Mouse (Mus musculus) neural tube, embryonic 14.5 days (tissue): Measurements from ENCODE around the gene Mrps11. TPM values are rescaled to one million over a fixed set of nuclear protein-coding genes. Genes with fewer than 3 reads are reported as not detected.
A peak's percentile ranks its signal among the peaks of the same experiment; 100 is the strongest.

Experiments
- ATAC-seq: fragments of 200-750 bp; cut with Nextera tagmentation; 2 replicates; pipeline ENCODE4 v1.8.0; 2017; ENCODE audit warnings: low read depth, mild to moderate bottlenecking, moderate TSS enrichment, moderate library complexity
- H3K27ac ChIP-seq: fragments of 300-500 bp; sonication (generic); 2 replicates; pipeline ENCODE4 v1.5.1; 2014; ENCODE audit warnings: low read depth, mild to moderate bottlenecking, control low read depth, low read length, moderate library complexity, mixed read lengths
- H3K27me3 ChIP-seq: fragments of 300-500 bp; sonication (generic); 2 replicates; pipeline ENCODE4 v1.6.1; 2014; ENCODE audit warnings: low read length; ENCODE audit not compliant: control insufficient read depth, insufficient read depth
- H3K36me3 ChIP-seq: fragments of 300-500 bp; sonication (generic); 2 replicates; pipeline ENCODE4 v1.6.1; 2014; ENCODE audit warnings: low read length, mixed read lengths; ENCODE audit not compliant: control insufficient read depth, insufficient read depth
- H3K4me1 ChIP-seq: fragments of 300-500 bp; sonication (generic); 2 replicates; pipeline ENCODE4 v1.6.1; 2014; ENCODE audit warnings: low read length; ENCODE audit not compliant: control insufficient read depth, insufficient read depth
- H3K4me2 ChIP-seq: fragments of 300-500 bp; sonication (generic); 2 replicates; pipeline ENCODE4 v1.6.1; 2014; ENCODE audit warnings: mild to moderate bottlenecking, low read depth, low read length, control low read depth
- H3K4me3 ChIP-seq: fragments of 300-500 bp; sonication (generic); 2 replicates; pipeline ENCODE4 v1.5.1; 2014; ENCODE audit warnings: low read depth, low read length, control low read depth, mixed read lengths
- H3K9ac ChIP-seq: fragments of 300-500 bp; sonication (generic); replicated peaks from 2 replicates; pipeline ENCODE4 v1.6.1; 2014; ENCODE audit warnings: low read depth, mild to moderate bottlenecking, control low read depth, low read length, mixed read lengths
- H3K9me3 ChIP-seq: fragments of 300-500 bp; sonication (generic); 2 replicates; pipeline ENCODE4 v1.6.1; 2016; ENCODE audit warnings: low read length; ENCODE audit not compliant: control insufficient read depth
- WGBS: fragments of 180-500 bp; shearing (Covaris S2); extraction: QIAGEN DNeasy Blood & Tissue Kit; methylation state at CpG from one replicate; pipeline ENCODE4 v1.1.7; 2014; 5-methylcytosine and 5-hydroxymethylcytosine counted together
- polyA plus RNA-seq: library from polyadenylated mRNA; unstranded; fragments of >200 nt; fragmentation: Nextera tagmentation; extraction: Ambion mirVana; gene quantifications from 2 replicates; pipeline ENCODE4 v1.2.1, GENCODE M21; 2014

Gene Mrps11
- polyA plus RNA-seq, 1 experiment from 2014 or later: 74.0 TPM

DNA sequence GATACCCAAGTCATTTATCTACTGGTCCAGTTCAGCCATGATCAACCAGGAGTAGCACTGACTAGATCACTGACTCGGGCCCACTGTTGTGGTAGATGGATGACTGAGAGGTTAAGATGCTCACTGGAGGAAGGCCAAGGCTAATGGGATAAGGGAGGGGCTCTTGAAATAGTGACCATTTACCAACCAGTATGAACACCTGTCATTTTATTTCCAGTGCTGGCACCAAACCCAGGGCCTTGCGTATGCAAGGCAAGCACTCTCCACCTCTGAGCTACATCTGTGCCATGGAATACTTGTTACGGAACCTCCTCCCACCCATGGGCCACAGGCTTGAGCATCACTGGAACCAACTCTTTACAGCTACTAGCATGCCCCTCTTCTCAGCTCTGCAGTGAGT lies 19.1 kb upstream of the Mrps11 start:
- no peaks in the 10 kb centered on the region for H3K4me1 ChIP-seq
- no peaks in the 10 kb centered on the region for H3K36me3 ChIP-seq
- H3K9me3 ChIP-seq: no peaks in the 10 kb centered on the region
- no peaks in the 10 kb centered on the region for H3K27me3 ChIP-seq
- no peak overlapping the region for H3K4me2 ChIP-seq
- no peak overlapping the region for H3K27ac ChIP-seq
- no peak overlapping the region for H3K9ac ChIP-seq
- no peak overlapping the region for H3K4me3 ChIP-seq
- 90% methylated on average over 3 of the region's 3 CpGs for WGBS
- ATAC-seq: no peak

- 81% methylated on average over 5 of the region's 5 CpGs for WGBS
- Histone ChIP-seq H3K9me3 (no peaks in the 10 kb centered on the region), H3K27ac (no peak overlapping the region), H3K4me3 (no peak overlapping the region), H3K36me3 (no peaks in the 10 kb centered on the region), H3K4me1 (no peaks in the 10 kb centered on the region), H3K27me3 (no peaks in the 10 kb centered on the region), H3K4me2 (no peak overlapping the region), H3K9ac (no peak overlapping the region)
- no peak for ATAC-seq
Observed at GRCm38 (mm10) chr7:78765215-78765631, 17.7 kb upstream of the Mrps11 start.

DNA sequence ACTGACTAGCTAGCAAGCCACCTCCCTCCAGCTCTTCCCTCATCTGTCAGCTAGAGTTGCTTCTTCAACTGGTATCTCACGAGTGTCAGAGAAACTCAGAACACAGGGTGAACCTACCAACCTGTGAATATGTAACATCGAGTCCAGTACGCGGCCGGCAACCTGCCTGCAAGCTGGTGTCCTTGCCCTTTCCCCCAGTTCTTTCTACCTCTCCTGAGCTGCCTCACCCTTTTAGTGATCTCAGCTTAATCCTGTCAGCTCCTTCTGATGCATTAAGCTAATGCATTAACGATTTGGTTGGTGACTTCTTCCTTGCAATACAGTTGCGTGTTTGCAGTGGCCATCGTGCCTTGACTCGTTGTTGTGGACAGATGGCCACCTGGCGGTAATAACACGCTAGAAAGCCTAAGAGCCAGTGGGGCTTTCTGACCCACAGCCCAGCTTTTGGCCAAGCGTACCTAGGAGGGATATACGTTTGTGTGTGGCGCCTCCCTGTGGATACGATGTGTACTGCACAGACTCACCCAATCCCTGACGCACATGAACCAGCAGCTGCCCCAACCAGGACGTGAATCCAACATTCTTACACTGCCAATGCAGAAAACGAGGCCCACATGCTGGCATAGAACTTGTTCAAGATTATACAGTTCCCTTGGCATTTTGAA lies 16.8 kb upstream of the Mrps11 start:
- H3K9me3 ChIP-seq: no peaks in the 10 kb centered on the region
- H3K9ac ChIP-seq: no peak overlapping the region
- H3K4me1 ChIP-seq: no peaks in the 10 kb centered on the region
- H3K27ac ChIP-seq: no peak overlapping the region
- ATAC-seq: peak; percentile 90
- WGBS: 21% methylated on average over 18 of the region's 18 CpGs
- H3K27me3 ChIP-seq: no peaks in the 10 kb centered on the region
- H3K4me2 ChIP-seq: peak overlapping the region; percentile 26
- no peak overlapping the region for H3K4me3 ChIP-seq
- H3K36me3 ChIP-seq: no peaks in the 10 kb centered on the region

GRCm38 (mm10) chr7:78767929-78768531 lies 14.9 kb upstream of the Mrps11 start:
- no peak overlapping the region for H3K9ac ChIP-seq
- H3K4me1 ChIP-seq: no peaks in the 10 kb centered on the region
- H3K36me3 ChIP-seq: no peaks in the 10 kb centered on the region
- H3K9me3 ChIP-seq: no peaks in the 10 kb centered on the region
- no peak for ATAC-seq
- H3K4me2 ChIP-seq: no peak overlapping the region
- H3K4me3 ChIP-seq: no peak overlapping the region
- no peaks in the 10 kb centered on the region for H3K27me3 ChIP-seq
- 79% methylated on average over 12 of the region's 12 CpGs for WGBS
- no peak overlapping the region for H3K27ac ChIP-seq

DNA sequence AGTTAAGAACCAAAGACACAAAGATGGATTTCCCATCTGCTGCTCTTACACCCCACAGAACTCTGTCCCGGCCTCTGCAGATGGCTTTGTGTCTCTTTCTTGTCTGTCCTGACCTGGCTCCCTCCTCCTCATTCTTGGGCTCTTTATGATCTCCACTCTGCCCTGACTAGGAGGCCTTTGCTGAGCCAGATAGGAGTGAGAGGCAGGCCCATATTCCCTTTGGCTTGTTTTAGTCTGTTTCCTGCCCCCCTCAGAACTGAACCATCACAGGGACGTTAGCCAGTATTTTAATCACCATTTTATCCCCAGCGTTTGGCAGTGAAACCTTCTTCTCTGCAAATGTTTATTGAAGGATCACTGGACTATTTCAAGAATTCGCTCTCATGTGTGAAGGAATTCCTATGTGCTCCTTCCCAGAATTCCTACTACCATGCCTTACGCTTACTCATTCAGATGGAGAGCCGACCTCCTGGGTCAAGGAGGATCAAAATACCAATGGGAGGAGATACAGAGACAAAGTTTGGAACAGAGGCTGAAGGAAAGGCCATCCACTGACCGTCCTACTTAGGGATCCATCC lies 13.8 kb upstream of the Mrps11 start:
- WGBS: 76% methylated on average over 7 of the region's 7 CpGs
- no peak overlapping the region for H3K4me2 ChIP-seq
- H3K4me1 ChIP-seq: no peaks in the 10 kb centered on the region
- no peak overlapping the region for H3K4me3 ChIP-seq
- H3K36me3 ChIP-seq: peaks cover 3% of the 10 kb centered on the region; the same call in 1 of the 2 replicates
- no peaks in the 10 kb centered on the region for H3K9me3 ChIP-seq
- ATAC-seq: no peak
- H3K9ac ChIP-seq: no peak overlapping the region
- H3K27me3 ChIP-seq: no peaks in the 10 kb centered on the region
- no peak overlapping the region for H3K27ac ChIP-seq

DNA sequence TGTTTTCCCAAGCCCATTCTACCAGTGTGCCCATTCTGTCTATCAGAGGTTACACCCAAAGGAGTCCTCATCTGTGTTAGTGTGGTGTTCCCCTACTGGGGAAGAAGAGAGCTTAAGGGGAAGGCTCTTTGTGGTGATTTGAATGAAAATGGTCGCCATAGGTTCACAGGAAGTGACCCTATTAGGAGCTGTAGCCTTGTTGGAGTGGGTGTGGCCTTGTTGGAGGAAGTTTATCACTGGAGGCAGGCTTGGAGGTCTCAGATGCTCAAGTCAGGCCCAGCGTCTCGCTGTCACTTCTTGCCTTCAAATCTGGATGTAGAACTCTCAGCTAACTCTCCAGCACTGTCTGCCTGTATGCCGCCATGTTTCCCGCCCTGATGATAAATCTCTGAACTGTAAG lies 12.0 kb upstream of the Mrps11 start:
- no peak overlapping the region for H3K4me2 ChIP-seq
- H3K9me3 ChIP-seq: no peaks in the 10 kb centered on the region
- no peaks in the 10 kb centered on the region for H3K4me1 ChIP-seq
- no peak overlapping the region for H3K27ac ChIP-seq
- peaks cover 7% of the 10 kb centered on the region; the same call in 1 of the 2 replicates for H3K36me3 ChIP-seq
- no peak for ATAC-seq
- H3K9ac ChIP-seq: no peak overlapping the region
- H3K27me3 ChIP-seq: no peaks in the 10 kb centered on the region
- WGBS: 90% methylated on average over 5 of the region's 5 CpGs
- H3K4me3 ChIP-seq: no peak overlapping the region

- H3K36me3 ChIP-seq: peaks cover 29% of the 10 kb centered on the region
- no peaks in the 10 kb centered on the region for H3K9me3 ChIP-seq
- ATAC-seq: no peak
- no peak overlapping the region for H3K4me3 ChIP-seq
- H3K27ac ChIP-seq: no peak overlapping the region
- no peaks in the 10 kb centered on the region for H3K27me3 ChIP-seq
- peaks cover 9% of the 10 kb centered on the region for H3K4me1 ChIP-seq
- H3K4me2 ChIP-seq: no peak overlapping the region
- WGBS: 92% methylated on average over 5 of the region's 5 CpGs
- no peak overlapping the region for H3K9ac ChIP-seq
Observed at GRCm38 (mm10) chr7:78778741-78779140, 4.2 kb upstream of the Mrps11 start.

- WGBS: 52% methylated on average over 5 of the region's 5 CpGs
- ATAC-seq: no peak
- Histone ChIP-seq H3K27me3 (no peaks in the 10 kb centered on the region), H3K9me3 (no peaks in the 10 kb centered on the region), H3K9ac (no peak overlapping the region), H3K4me3 (no peak overlapping the region), H3K4me2 (no peak overlapping the region), H3K27ac (peak overlapping the region; percentile 44; the same call in 1 of the 2 replicates), H3K36me3 (peaks cover 16% of the 10 kb centered on the region), H3K4me1 (peaks cover 9% of the 10 kb centered on the region)
Observed at GRCm38 (mm10) chr7:78785906-78786305, 3.0 kb downstream of the Mrps11 start.

GRCm38 (mm10) chr7:78787793-78788380 lies 5.0 kb downstream of the Mrps11 start:
- Histone ChIP-seq H3K4me3 (no peak overlapping the region), H3K4me2 (no peak overlapping the region), H3K36me3 (peaks cover 16% of the 10 kb centered on the region), H3K9me3 (no peaks in the 10 kb centered on the region), H3K27me3 (no peaks in the 10 kb centered on the region), H3K9ac (no peak overlapping the region), H3K4me1 (peaks cover 3% of the 10 kb centered on the region), H3K27ac (no peak overlapping the region)
- 91% methylated on average over 12 of the region's 12 CpGs for WGBS
- no peak for ATAC-seq
